Mouse (Mus musculus) brain, embryonic 14.5 days (tissue): ENCODE data around the gene Pafah1b1. TPM values are rescaled to one million over a fixed set of nuclear protein-coding genes. Genes with fewer than 3 reads are reported as not detected.

Source experiments
- DNase-seq: peaks from one replicate; pipeline ENCODE4 v3.0.0-alpha.2; 2011; ENCODE audit warnings: low read depth
- CTCF ChIP-seq: fragments of 200-500 bp; IDR thresholded peaks from 2 replicates; pipeline ENCODE4 v1.5.1; 2012; ENCODE audit warnings: inconsistent platforms, mild to moderate bottlenecking, moderate library complexity, borderline replicate concordance; ENCODE audit not compliant: insufficient read depth, insufficient read length; ENCODE audit errors: extremely low read depth
- POLR2A ChIP-seq: fragments of 200-500 bp; IDR thresholded peaks from 2 replicates; pipeline ENCODE4 v1.6.1; 2012; ENCODE audit warnings: mild to moderate bottlenecking, inconsistent platforms, borderline replicate concordance; ENCODE audit not compliant: poor library complexity, insufficient read depth, insufficient read length, severe bottlenecking; ENCODE audit errors: extremely low read depth
- polyA plus RNA-seq: library from polyadenylated mRNA; depleted of rRNA; stranded (reverse); fragments of >200 nt; gene quantifications from 2 replicates; pipeline ENCODE4 v1.2.3, GENCODE M21; 2012; rRNA removed

Pafah1b1 gene
- 103 and 130 TPM in 2 replicates for polyA plus RNA-seq

- TF ChIP-seq CTCF: peak; percentile 30; the same call in 1 of the 2 replicates
- TF ChIP-seq POLR2A: peak; percentile 99
- DNase-seq: peak; percentile 98
These were observed at the start of gene Pafah1b1 for GRCm38 (mm10) chr11:74724235-74724791. Pafah1b1 (minus strand) TSS chr11:74724670.

- no peak for TF ChIP-seq POLR2A
- no peak for DNase-seq
These were observed 47.9 kb upstream of the Pafah1b1 start for GRCm38 (mm10) chr11:74772386-74772785.

- DNase-seq: no peak
- TF ChIP-seq CTCF (no peak), POLR2A (no peak)
These were observed 47.2 kb upstream of the Pafah1b1 start for GRCm38 (mm10) chr11:74771650-74772049.

GRCm38 (mm10) chr11:74771234-74771633, 46.8 kb upstream of the Pafah1b1 start:
- no peak for DNase-seq
- TF ChIP-seq POLR2A (no peak), CTCF (no peak)

- DNase-seq: peak; percentile 99
- TF ChIP-seq POLR2A (peak; percentile 78; the same call in 1 of the 2 replicates), CTCF (no peak)
These were observed 46.2 kb upstream of the Pafah1b1 start, which contains the start of gene Mettl16 for GRCm38 (mm10) chr11:74770595-74771207. Mettl16 (plus strand) TSS chr11:74770830.

- TF ChIP-seq CTCF (no peak), POLR2A (no peak)
- DNase-seq: no peak
These were observed 45.6 kb upstream of the Pafah1b1 start for GRCm38 (mm10) chr11:74770037-74770436.

GRCm38 (mm10) chr11:74768045-74768444, 43.6 kb upstream of the Pafah1b1 start:
- peak; percentile 31 for DNase-seq

GRCm38 (mm10) chr11:74767469-74767868, 43.0 kb upstream of the Pafah1b1 start:
- DNase-seq: no peak
- TF ChIP-seq POLR2A: no peak

More at GRCm38 (mm10) chr11:74768045-74768444, 43.6 kb upstream of the Pafah1b1 start:
- TF ChIP-seq POLR2A: no peak
- peak; percentile 58; the same call in 1 of the 2 replicates for TF ChIP-seq CTCF

GRCm38 (mm10) chr11:74763960-74764625, 39.6 kb upstream of the Pafah1b1 start:
- TF ChIP-seq POLR2A: no peak
- TF ChIP-seq CTCF: no peak

GRCm38 (mm10) chr11:74761011-74761705, 36.7 kb upstream of the Pafah1b1 start:
- TF ChIP-seq POLR2A (no peak), CTCF (no peak)
- DNase-seq: no peak

More at GRCm38 (mm10) chr11:74763960-74764625, 39.6 kb upstream of the Pafah1b1 start:
- DNase-seq: no peak

- TF ChIP-seq CTCF (no peak), POLR2A (no peak)
These were observed 32.2 kb upstream of the Pafah1b1 start for GRCm38 (mm10) chr11:74756631-74757030.

More at GRCm38 (mm10) chr11:74756631-74757030, 32.2 kb upstream of the Pafah1b1 start:
- DNase-seq: no peak
